Mouse (Mus musculus) ES-Bruce4 (cell line): ENCODE measurements at regions not wholly inside any gene's neighbourhood (a gene's known extent, or its start where the extent isn't known, plus 50 kb on each side); places are given as distances from the start of the nearest gene placed in this dataset.

Experiments
- H3K27ac ChIP-seq: 2 replicates; pipeline ENCODE4 v1.5.1; 2012; ENCODE audit warnings: low read length, inconsistent platforms; ENCODE audit not compliant: insufficient read depth
- H3K27me3 ChIP-seq: 2 replicates; pipeline ENCODE4 v1.6.1; 2012; ENCODE audit warnings: mild to moderate bottlenecking, low read length, inconsistent platforms; ENCODE audit not compliant: control insufficient read depth, poor library complexity, insufficient read depth, severe bottlenecking
- H3K36me3 ChIP-seq: 2 replicates; pipeline ENCODE4 v1.6.1; 2012; ENCODE audit warnings: inconsistent platforms, mild to moderate bottlenecking, low read length, moderate library complexity; ENCODE audit not compliant: control insufficient read depth, poor library complexity, insufficient read depth, severe bottlenecking
- H3K4me1 ChIP-seq: one replicate; pipeline ENCODE4 v1.8.1; 2011; ENCODE audit warnings: low read length; ENCODE audit not compliant: control insufficient read depth, insufficient read depth
- H3K4me3 ChIP-seq: 2 replicates; pipeline ENCODE4 v1.5.1; 2011; ENCODE audit warnings: low read depth, mild to moderate bottlenecking, low read length
- H3K9ac ChIP-seq: 2 replicates; pipeline ENCODE4 v1.6.1; 2012; ENCODE audit warnings: low read depth, mild to moderate bottlenecking, inconsistent platforms; ENCODE audit not compliant: poor library complexity, severe bottlenecking
- H3K9me3 ChIP-seq: replicated peaks from 2 replicates; pipeline ENCODE4 v1.6.1; 2012; ENCODE audit warnings: mild to moderate bottlenecking, low read length, inconsistent platforms; ENCODE audit not compliant: control insufficient read depth, poor library complexity, insufficient read depth, severe bottlenecking
- CTCF ChIP-seq: IDR thresholded peaks from one replicate; pipeline ENCODE4 v1.8.1; 2011; ENCODE audit warnings: low read depth, low read length
- EP300 ChIP-seq: IDR thresholded peaks from 2 replicates; pipeline ENCODE4 v1.6.1; 2011; ENCODE audit warnings: low read depth, low read length; ENCODE audit not compliant: insufficient read depth
- POLR2A ChIP-seq: IDR thresholded peaks from one replicate; pipeline ENCODE4 v1.8.1; 2011; ENCODE audit warnings: low read length; ENCODE audit not compliant: insufficient read depth

DNA sequence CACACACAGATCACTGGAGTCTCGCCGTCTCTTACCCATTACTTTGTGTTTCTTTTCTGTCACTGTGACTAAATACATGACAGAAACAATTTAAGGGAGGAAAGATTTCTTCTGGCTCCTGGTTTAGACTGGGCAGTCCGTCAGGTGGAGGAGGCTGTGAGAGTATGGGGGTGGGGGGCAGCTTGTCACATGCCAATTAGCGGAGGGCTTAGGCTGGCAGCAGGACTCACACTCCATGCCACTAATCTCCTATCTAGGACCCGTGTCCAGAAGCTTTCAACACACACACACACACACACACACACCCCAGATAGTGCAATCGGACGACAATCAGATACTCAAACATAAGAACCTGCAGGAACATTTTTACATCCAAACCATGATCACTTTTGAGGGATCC, 73.0 kb downstream of the Irx6 start:
- H3K4me1 ChIP-seq: no peaks in the 10 kb centered on the region
- no peak overlapping the region for H3K27ac ChIP-seq
- H3K9ac ChIP-seq: no peak overlapping the region
- no peaks in the 10 kb centered on the region for H3K9me3 ChIP-seq
- TF ChIP-seq EP300: no peak
- TF ChIP-seq POLR2A: no peak
- TF ChIP-seq CTCF: no peak
- peaks cover 2% of the 10 kb centered on the region for H3K27me3 ChIP-seq
- no peaks in the 10 kb centered on the region for H3K36me3 ChIP-seq
- no peak overlapping the region for H3K4me3 ChIP-seq

GRCm38 (mm10) chr8:92747951-92748350, 73.9 kb downstream of the Irx6 start:
- TF ChIP-seq CTCF (no peak), POLR2A (no peak), EP300 (no peak)
- no peaks in the 10 kb centered on the region for H3K9me3 ChIP-seq
- no peak overlapping the region for H3K4me3 ChIP-seq
- no peaks in the 10 kb centered on the region for H3K4me1 ChIP-seq
- no peak overlapping the region for H3K27ac ChIP-seq
- H3K27me3 ChIP-seq: peaks cover 2% of the 10 kb centered on the region
- H3K36me3 ChIP-seq: no peaks in the 10 kb centered on the region
- no peak overlapping the region for H3K9ac ChIP-seq

GRCm38 (mm10) chr8:92759848-92760247, 67.2 kb upstream of the Mmp2 start:
- Histone ChIP-seq H3K27me3 (no peaks in the 10 kb centered on the region), H3K9ac (no peak overlapping the region), H3K4me3 (no peak overlapping the region), H3K9me3 (peaks cover 3% of the 10 kb centered on the region; the same call in 1 of the 2 replicates), H3K27ac (no peak overlapping the region), H3K4me1 (peaks cover 2% of the 10 kb centered on the region), H3K36me3 (no peaks in the 10 kb centered on the region)
- TF ChIP-seq EP300: no peak
- TF ChIP-seq POLR2A: no peak
- TF ChIP-seq CTCF: no peak

GRCm38 (mm10) chr8:92760933-92761332, 66.2 kb upstream of the Mmp2 start:
- no peaks in the 10 kb centered on the region for H3K27me3 ChIP-seq
- H3K9me3 ChIP-seq: peaks cover 3% of the 10 kb centered on the region; the same call in 1 of the 2 replicates
- no peaks in the 10 kb centered on the region for H3K36me3 ChIP-seq
- no peak overlapping the region for H3K4me3 ChIP-seq
- no peak overlapping the region for H3K9ac ChIP-seq
- no peak overlapping the region for H3K27ac ChIP-seq
- TF ChIP-seq POLR2A: no peak
- TF ChIP-seq EP300: no peak
- H3K4me1 ChIP-seq: peaks cover 2% of the 10 kb centered on the region

- Histone ChIP-seq H3K4me3 (no peak overlapping the region), H3K27me3 (no peaks in the 10 kb centered on the region; the same call in 1 of the 2 replicates), H3K9me3 (peaks cover 3% of the 10 kb centered on the region; the same call in 1 of the 2 replicates), H3K27ac (no peak overlapping the region), H3K4me1 (peaks cover 2% of the 10 kb centered on the region), H3K36me3 (no peaks in the 10 kb centered on the region), H3K9ac (no peak overlapping the region)
- TF ChIP-seq EP300 (no peak), CTCF (no peak), POLR2A (no peak)
Observed at GRCm38 (mm10) chr8:92761959-92762600, 65.0 kb upstream of the Mmp2 start.

- TF ChIP-seq POLR2A: no peak
- TF ChIP-seq CTCF: no peak
- 0 out of 2 replicates have a peak, but pooled peaks have one; percentile 2 for TF ChIP-seq EP300
- H3K9ac ChIP-seq: peak overlapping the region; percentile 67; the same call in 1 of the 2 replicates
- no peaks in the 10 kb centered on the region for H3K36me3 ChIP-seq
- no peaks in the 10 kb centered on the region for H3K9me3 ChIP-seq
- H3K27me3 ChIP-seq: no peaks in the 10 kb centered on the region; the same call in 1 of the 2 replicates
- H3K4me1 ChIP-seq: peaks cover 1% of the 10 kb centered on the region
- H3K27ac ChIP-seq: peak overlapping the region; percentile 83
- H3K4me3 ChIP-seq: peak overlapping the region; percentile 80
Observed at GRCm38 (mm10) chr8:92771856-92772650, 55.0 kb upstream of the Mmp2 start.
